Mouse (Mus musculus): ENCODE results near the gene Dpy19l3.

Gene Dpy19l3

GRCm38 (mm10) chr7:35754033-35754885, at the start of gene Dpy19l3:
Gene Dpy19l3, minus strand, starts transcription at chr7:35754454.
- DNase-seq, result peak; percentile 89 to 90

GRCm38 (mm10) chr7:35802906-35803595, 48.8 kb upstream of the Dpy19l3 start, which contains the start of gene Zfp507:
Gene Zfp507, minus strand, starts transcription at chr7:35803003.
- peak; percentile 71 to 77 for DNase-seq

- DNase-seq, result peak in 1 of 2 experiments; percentile 7
Measured at GRCm38 (mm10) chr7:35802201-35802905, 48.1 kb upstream of the Dpy19l3 start.

- DNase-seq, result no peak
Measured at GRCm38 (mm10) chr7:35796123-35796522, 41.9 kb upstream of the Dpy19l3 start.

DNA sequence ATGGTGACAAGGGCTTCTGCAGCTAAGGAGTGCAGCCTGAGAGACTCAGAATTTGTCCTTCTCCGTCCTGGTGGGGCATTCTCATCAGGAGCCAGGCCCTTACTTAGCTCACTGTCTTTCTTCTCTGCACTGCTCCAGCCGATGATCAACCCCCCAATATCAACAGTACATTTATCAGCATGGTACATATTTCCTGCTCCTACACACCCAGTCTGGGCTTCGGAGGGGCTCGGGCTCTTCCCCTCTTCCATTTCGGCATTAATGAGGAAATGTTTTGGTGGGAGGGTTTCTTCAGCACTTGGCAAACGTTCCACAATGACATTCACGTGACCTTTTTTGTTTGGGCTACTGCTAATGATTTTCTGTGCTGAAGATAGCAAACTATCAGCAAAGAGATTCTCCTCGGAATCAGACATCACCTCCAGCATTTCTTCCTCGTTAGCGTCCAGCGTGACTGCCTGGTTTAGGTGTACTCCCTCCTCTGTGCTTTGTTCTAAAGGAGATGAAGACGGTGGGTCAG, 40.0 kb upstream of the Dpy19l3 start:
- DNase-seq, result no peak

- no peak for DNase-seq
Measured at GRCm38 (mm10) chr7:35792150-35792848, 38.0 kb upstream of the Dpy19l3 start.

DNA sequence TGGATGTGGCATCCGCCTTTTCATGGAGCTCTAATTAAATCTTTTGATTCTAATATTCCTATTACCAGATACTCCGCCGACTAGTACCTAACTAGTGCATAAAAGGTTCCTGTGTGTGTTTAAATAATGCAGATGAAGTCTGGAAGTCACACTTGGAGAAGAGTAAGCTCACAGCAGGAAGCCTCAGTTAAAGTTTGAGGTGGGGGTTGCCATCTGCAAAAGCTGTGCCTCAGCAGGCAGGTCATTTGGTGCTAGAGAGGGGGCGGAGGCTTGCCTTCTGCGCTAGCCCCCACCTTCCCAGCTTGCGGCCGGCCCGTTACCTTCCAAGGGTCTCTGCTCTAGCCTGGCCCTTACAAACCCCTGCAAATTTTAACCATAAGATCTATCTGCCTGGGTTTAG, 36.7 kb upstream of the Dpy19l3 start:
- no peak for DNase-seq

GRCm38 (mm10) chr7:35790201-35790600, 35.9 kb upstream of the Dpy19l3 start:
- DNase-seq, result no peak

DNA sequence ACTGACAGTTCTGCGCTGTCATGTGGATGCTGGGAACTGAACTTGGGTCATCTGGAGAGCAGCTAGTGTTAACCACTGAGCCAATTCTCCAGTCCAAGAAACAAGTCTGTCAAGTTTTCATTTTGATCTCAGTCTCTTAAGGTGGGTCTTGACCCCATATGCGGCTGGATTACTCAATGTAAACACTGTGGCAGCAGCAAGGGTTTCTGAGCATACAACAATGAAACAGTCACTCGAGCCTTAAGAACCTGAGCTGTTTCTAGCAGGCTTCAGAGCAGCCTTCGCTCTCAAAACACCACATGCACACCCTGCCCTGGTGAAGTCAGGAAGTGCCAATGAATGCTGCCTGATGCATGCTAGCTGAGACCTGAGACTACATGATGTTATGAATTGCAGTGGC, 31.3 kb upstream of the Dpy19l3 start:
- DNase-seq, result no peak

DNA sequence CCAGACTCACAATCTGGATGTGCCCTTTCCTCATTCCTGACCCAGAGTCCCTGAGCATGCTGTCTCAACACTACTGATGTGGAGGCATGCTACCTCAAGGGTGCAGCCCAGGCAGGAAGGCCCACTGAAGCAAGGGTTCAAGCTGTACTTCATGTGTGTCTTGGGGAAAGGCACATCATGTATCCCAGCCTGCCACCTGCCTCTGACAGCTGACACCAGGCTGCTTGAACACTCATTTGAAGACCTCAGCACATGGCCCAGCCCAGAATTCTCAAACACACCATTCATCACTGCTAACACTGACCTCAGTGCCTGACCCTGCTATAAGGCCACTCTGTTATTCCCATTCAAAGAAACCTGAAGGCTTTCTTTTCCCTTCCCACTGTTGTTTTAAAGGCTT, 28.0 kb upstream of the Dpy19l3 start:
- DNase-seq, result no peak

GRCm38 (mm10) chr7:35774127-35774526, 19.9 kb upstream of the Dpy19l3 start:
- DNase-seq, result no peak

- DNase-seq, result no peak
Measured at GRCm38 (mm10) chr7:35772347-35772746, 18.1 kb upstream of the Dpy19l3 start.

- no peak for DNase-seq
Measured at GRCm38 (mm10) chr7:35771106-35771505, 16.9 kb upstream of the Dpy19l3 start.

DNA sequence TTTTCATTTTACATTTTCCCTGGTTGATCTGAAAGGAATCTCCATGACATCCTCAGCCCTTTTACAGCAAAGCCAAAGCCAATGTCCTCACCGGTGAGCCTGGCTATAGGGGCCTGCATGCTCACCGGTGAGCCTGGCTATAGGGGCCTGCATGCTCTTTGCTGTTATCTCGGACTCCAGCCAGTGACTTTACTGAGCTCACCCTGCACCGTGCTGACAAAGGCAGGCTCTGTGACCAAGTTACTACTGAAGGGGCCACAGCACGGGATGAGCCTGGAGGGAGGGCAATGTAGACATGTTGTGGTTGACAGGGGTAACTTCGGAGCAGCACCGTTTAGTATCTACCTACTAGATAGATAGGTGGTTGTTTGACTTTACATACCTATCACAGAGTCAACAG, 15.9 kb upstream of the Dpy19l3 start:
- no peak for DNase-seq

DNA sequence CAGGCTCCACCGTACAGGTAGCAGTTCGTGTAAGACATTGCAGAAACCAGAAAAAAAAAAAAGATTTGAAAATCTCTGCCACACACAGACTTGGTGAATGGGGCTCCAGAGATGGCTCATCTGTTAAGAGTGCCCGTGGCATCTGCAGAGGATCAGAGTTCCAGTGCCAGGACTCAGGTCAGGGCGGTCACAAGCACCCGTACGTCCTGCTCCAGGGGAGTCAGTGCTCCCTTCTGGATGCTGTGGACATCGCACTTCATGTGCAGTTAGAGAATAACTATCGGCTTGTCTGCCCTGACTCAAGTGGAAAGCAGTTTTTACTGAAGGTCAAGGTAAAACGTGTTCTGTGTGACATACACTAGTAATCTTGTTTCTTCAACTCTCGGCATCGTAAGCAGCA, 10.2 kb upstream of the Dpy19l3 start:
- no peak for DNase-seq

- DNase-seq, result no peak
Measured at GRCm38 (mm10) chr7:35761801-35762200, 7.5 kb upstream of the Dpy19l3 start.

- no peak for DNase-seq
Measured at GRCm38 (mm10) chr7:35759602-35760001, 5.3 kb upstream of the Dpy19l3 start.

GRCm38 (mm10) chr7:35756510-35757440, 2.5 kb upstream of the Dpy19l3 start:
- DNase-seq, result peak in 1 of 2 experiments; percentile 9

GRCm38 (mm10) chr7:35754886-35755168, 573 bp upstream of the Dpy19l3 start:
- no peak for DNase-seq

DNA sequence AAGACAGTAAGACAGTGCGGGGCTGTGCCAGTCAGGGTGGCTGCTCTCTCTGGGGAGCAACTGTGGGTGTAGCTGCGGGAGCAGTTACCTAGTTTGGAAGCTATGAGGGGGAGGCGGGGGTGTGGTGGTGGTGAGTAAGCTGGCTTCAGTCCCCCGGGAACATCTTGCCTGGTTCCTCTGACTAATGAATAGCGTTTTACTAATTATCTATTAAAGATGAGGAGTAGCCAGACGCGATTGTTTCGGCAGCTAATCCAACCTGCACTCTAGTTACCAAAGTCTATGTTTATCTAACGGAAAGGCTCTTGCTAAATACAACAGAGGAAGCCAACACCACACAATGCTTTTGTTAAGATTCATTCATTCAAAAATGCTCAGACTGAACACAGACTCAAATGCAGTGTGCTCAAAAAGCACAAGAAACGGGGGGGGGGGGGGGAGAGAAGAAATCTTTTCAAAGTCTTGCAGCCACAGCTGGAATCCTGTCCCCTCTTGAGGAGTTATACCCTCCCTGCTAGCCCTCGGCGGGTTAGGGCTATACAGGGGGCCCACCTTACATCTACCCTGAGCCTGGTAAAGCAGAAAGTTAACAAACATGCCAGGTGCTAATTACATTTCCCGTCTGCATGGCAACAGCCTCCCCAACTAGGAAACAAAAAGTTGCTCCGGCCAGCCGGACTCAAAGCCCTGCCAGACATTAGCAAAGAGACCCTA, 778 bp downstream of the Dpy19l3 start:
- no peak for DNase-seq

DNA sequence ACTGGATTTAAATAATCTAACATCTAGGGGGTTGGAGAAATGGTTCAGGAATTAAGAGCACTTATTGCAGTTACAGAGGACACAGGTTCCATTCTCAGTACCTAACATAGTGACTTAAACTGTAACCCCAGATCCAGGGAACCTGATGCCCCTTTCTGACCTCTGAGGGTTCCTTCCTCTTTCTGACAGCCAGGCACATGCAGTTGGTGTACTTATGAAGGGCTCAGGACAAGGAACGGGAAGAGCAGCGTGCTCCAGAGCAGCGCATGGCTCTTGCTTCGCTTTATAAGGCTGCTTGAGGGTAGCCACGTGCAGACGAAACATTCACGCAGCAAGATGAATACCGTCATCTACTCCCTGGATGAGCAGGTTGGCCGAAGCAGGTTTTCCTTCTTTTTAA, 3.4 kb downstream of the Dpy19l3 start:
- no peak for DNase-seq
